Mouse (Mus musculus) layer of hippocampus, postnatal 36 days (tissue): ENCODE results near the gene Auts2. TPM values are rescaled to one million over a fixed set of nuclear protein-coding genes. Genes with fewer than 3 reads are reported as not detected.

Experiments used
- DNase-seq, 2 experiments: peaks; one replicate each; pipeline ENCODE4 v3.0.0; 2022
- total RNA-seq, 2 experiments: library from RNA; stranded (reverse); gene quantifications; 2 replicates each; pipeline ENCODE4 v1.2.3; 2021

Auts2 gene
- total RNA-seq, 2 experiments from 2014 or later = 140 to 181 TPM

GRCm38 (mm10) chr5:131826362-131827261, 716.5 kb downstream of the Auts2 start:
- no peak for DNase-seq

GRCm38 (mm10) chr5:131825421-131825820, 717.7 kb downstream of the Auts2 start:
- no peak for DNase-seq

GRCm38 (mm10) chr5:131824197-131824991, 718.8 kb downstream of the Auts2 start:
- peak; percentile 59 to 71 for DNase-seq

- no peak for DNase-seq
Measured at GRCm38 (mm10) chr5:131821461-131821860, 721.7 kb downstream of the Auts2 start.

GRCm38 (mm10) chr5:131819251-131819691, 723.9 kb downstream of the Auts2 start:
- peak; percentile 48 to 56 for DNase-seq

GRCm38 (mm10) chr5:131815498-131815897, 727.6 kb downstream of the Auts2 start:
- DNase-seq = no peak

- DNase-seq = peak; percentile 40 to 41
Measured at GRCm38 (mm10) chr5:131814503-131815003, 728.6 kb downstream of the Auts2 start.

- DNase-seq = no peak
Measured at GRCm38 (mm10) chr5:131813952-131814502, 729.1 kb downstream of the Auts2 start.

GRCm38 (mm10) chr5:131813331-131813781, 729.8 kb downstream of the Auts2 start:
- peak in 1 of 2 experiments; percentile 31 for DNase-seq

- DNase-seq = peak in 1 of 2 experiments; percentile 33
Measured at GRCm38 (mm10) chr5:131812483-131813063, 730.6 kb downstream of the Auts2 start.

GRCm38 (mm10) chr5:131806350-131806749, 736.8 kb downstream of the Auts2 start:
- no peak for DNase-seq

- no peak for DNase-seq
Measured at GRCm38 (mm10) chr5:131805277-131805676, 737.9 kb downstream of the Auts2 start.

GRCm38 (mm10) chr5:131803609-131804008, 739.5 kb downstream of the Auts2 start:
- DNase-seq = no peak

GRCm38 (mm10) chr5:131802340-131803036, 740.7 kb downstream of the Auts2 start:
- DNase-seq = no peak

GRCm38 (mm10) chr5:131801924-131802323, 741.2 kb downstream of the Auts2 start:
- no peak for DNase-seq

GRCm38 (mm10) chr5:131798373-131798772, 744.8 kb downstream of the Auts2 start:
- no peak for DNase-seq

GRCm38 (mm10) chr5:131797044-131797443, 746.1 kb downstream of the Auts2 start:
- DNase-seq = no peak

- DNase-seq = peak; percentile 86 to 89
Measured at GRCm38 (mm10) chr5:131794411-131795133, 748.6 kb downstream of the Auts2 start.

- no peak for DNase-seq
Measured at GRCm38 (mm10) chr5:131789601-131790000, 753.5 kb downstream of the Auts2 start.

GRCm38 (mm10) chr5:131788008-131788407, 755.1 kb downstream of the Auts2 start:
- no peak for DNase-seq

- no peak for DNase-seq
Measured at GRCm38 (mm10) chr5:131783241-131783640, 759.9 kb downstream of the Auts2 start.
